Mouse (Mus musculus): ENCODE results near the gene Ssr3. TPM values are rescaled to one million over a fixed set of nuclear protein-coding genes. Genes with fewer than 3 reads are reported as not detected.

Gene Ssr3
- polyA plus RNA-seq, 1 experiment from 2014 or later = 228 TPM

DNA sequence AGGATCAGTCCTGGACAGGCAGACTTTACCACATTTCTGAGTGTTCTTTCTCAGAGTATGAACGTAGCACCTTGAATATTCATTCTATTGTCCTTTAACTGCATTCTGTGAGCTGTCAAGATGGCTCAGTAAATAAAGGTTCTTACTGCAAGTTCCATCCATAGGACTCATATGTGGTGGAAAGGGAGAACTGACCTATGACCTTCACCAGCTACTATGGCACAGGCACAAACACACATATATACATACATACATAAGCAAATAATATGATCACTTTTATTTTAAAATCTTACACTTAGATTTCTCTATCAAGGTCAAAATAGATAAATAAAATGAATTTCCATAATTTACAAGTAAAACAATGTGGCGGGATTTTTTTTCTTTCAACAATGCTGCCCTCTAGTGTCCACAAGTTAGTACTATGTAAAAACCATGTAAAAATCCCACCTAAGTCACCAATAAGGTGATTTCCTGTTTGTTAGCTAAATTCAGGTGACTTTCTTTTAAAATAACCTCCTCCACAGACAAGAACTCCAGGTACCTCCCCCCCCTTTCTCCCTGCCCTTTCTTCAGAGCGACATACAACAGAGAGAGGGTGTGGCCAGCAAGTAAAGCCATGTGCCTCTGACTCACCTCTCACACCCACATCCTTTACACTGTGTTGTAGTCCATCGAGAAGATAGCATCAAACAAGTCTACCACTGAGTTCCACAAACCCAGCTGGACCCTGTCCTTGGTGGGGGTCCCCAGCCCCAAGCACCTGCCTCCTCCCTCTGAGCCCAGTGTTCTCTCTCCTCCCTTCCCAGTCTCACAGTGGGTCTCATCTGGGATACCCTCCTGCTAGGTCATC is 39.9 kb downstream of the Ssr3 start:
- no peak overlapping the region for H3K9ac ChIP-seq (ENCODE audit: low read depth, low read length)
- H3K27me3 ChIP-seq (replicated peaks; ENCODE audit: control insufficient read depth, insufficient read depth, low read length) = no peaks in the 10 kb centered on the region
- no peak overlapping the region for H3K4me2 ChIP-seq
- H3K36me3 ChIP-seq (ENCODE audit: control insufficient read depth, insufficient read depth, low read length) = no peaks in the 10 kb centered on the region
- no peak for ATAC-seq (replicated peaks; ENCODE audit: low FRiP score)
- no peak overlapping the region for H3K27ac ChIP-seq (ENCODE audit: low read depth, low read length)
- 43% methylated on average over 4 of the region's 4 CpGs for WGBS
- H3K4me1 ChIP-seq (replicated peaks; ENCODE audit: control insufficient read depth, insufficient read depth, low read length) = no peaks in the 10 kb centered on the region; the same call in 1 of the 2 replicates
- DNase-seq (ENCODE audit: low spot score) = no peak
- H3K4me3 ChIP-seq (ENCODE audit: low read depth, low read length) = no peak overlapping the region
- no peaks in the 10 kb centered on the region for H3K9me3 ChIP-seq (ENCODE audit: control insufficient read depth, low read length)

DNA sequence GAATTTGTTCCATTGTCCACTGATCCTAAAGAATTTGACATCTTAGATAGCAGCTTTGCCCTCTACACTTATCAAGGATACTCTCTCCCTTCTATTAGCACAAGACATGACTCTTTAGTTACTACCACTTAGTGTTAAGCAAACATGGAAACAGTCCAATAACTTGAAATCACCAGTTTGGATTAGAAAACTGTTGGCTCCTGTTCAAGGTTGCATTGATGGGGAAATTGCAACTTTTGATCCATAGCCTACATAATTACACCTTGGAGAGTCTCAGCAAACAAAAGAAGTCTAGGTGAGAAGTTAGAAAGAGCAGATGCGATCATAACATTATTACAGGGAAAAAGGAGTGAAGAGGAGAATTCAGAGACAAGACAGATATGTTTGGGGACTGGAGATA is 46.2 kb downstream of the Ssr3 start:
- H3K27ac ChIP-seq (ENCODE audit: low read depth, low read length) = no peak overlapping the region
- H3K9me3 ChIP-seq (ENCODE audit: control insufficient read depth, low read length) = no peaks in the 10 kb centered on the region
- no peaks in the 10 kb centered on the region for H3K27me3 ChIP-seq (replicated peaks; ENCODE audit: control insufficient read depth, insufficient read depth, low read length)
- no peak for ATAC-seq (replicated peaks; ENCODE audit: low FRiP score)
- no peak for DNase-seq (ENCODE audit: low spot score)
- H3K4me3 ChIP-seq (ENCODE audit: low read depth, low read length) = no peak overlapping the region
- no peaks in the 10 kb centered on the region for H3K4me1 ChIP-seq (replicated peaks; ENCODE audit: control insufficient read depth, insufficient read depth, low read length)
- H3K9ac ChIP-seq (ENCODE audit: low read depth, low read length) = no peak overlapping the region
- WGBS = 84% methylated on average over 1 of the region's 1 CpGs
- no peaks in the 10 kb centered on the region for H3K36me3 ChIP-seq (ENCODE audit: control insufficient read depth, insufficient read depth, low read length)
- no peak overlapping the region for H3K4me2 ChIP-seq

DNA sequence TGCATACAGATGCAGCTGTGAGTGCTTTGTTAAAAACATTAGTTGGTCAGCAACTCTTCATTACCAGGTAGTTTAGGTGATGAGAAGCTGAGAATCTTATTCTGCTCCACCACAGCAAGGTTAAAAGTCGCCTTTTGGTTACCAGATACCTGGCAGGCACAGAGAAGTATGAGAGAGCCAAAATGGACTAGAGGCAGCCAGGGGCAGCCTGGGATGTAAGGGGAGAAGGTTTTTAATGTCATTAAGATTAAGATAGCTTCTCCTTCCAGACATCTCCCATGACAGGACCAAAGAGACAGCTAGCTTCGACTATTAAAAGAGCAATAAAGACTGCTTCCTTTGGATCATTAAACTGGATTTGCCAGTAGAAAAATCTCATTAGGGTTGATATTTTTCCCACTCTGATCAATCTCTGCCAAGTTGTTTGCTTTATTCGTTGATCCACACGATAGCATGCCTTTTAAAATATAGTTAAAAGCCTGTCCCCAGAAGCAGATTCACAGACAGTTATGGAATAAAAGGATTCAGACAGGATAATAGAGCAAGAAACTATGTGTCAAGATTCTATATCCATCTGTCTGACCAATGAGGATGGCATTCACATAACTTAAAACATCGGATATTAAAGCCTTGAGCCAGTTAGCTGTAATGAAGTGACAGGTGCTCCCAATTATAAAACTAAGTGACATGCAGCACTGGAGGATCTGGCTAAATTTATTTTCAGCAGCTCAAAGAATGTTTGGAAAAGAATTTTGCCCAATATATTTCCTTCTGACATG is 52.1 kb downstream of the Ssr3 start:
- H3K4me2 ChIP-seq = no peak overlapping the region
- WGBS = 80% methylated on average over 5 of the region's 5 CpGs

DNA sequence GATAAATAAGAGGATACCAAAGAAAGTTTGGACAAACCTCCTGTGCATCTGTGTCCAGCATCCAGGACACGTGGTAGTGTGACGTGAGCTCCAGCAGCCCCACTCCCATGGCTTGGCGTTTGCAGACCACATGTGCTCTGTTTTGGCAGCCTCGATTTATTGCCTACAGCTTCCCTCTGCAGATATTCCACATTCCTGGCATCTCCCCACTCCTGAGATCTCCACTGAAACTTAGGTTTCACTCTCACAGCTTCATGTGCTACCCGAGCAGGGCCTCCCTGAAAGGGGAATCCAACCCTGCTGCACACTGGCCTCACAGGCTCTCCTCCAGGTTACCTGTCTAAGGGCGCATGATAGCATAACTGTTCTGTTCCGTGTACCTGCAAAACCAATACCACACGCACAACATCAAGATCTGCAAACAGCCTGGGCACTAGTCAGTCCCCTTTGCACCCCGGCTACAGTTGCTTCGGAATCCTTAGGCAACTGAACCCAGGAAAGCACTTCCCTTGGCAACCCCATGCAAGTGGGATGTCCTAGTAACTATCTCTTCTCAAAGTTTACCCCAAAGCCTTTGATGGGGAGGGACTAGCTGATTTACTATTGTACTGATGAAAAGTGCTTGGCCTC is 54.5 kb downstream of the Ssr3 start:
- no peak overlapping the region for H3K4me3 ChIP-seq (ENCODE audit: low read depth, low read length)
- no peak for DNase-seq (ENCODE audit: low spot score)

More for the DNA sequence above, 52.1 kb downstream of the Ssr3 start:
- H3K4me1 ChIP-seq (replicated peaks; ENCODE audit: control insufficient read depth, insufficient read depth, low read length) = no peaks in the 10 kb centered on the region
- no peak overlapping the region for H3K9ac ChIP-seq (ENCODE audit: low read depth, low read length)
- H3K4me3 ChIP-seq (ENCODE audit: low read depth, low read length) = no peak overlapping the region
- H3K9me3 ChIP-seq (ENCODE audit: control insufficient read depth, low read length) = no peaks in the 10 kb centered on the region
- no peak overlapping the region for H3K27ac ChIP-seq (ENCODE audit: low read depth, low read length)
- ATAC-seq (replicated peaks; ENCODE audit: low FRiP score) (no peak), DNase-seq (ENCODE audit: low spot score) (no peak)
- no peaks in the 10 kb centered on the region for H3K36me3 ChIP-seq (ENCODE audit: control insufficient read depth, insufficient read depth, low read length)
- no peaks in the 10 kb centered on the region for H3K27me3 ChIP-seq (replicated peaks; ENCODE audit: control insufficient read depth, insufficient read depth, low read length)

More for the DNA sequence above, 54.5 kb downstream of the Ssr3 start:
- no peaks in the 10 kb centered on the region for H3K9me3 ChIP-seq (ENCODE audit: control insufficient read depth, low read length)
- H3K27me3 ChIP-seq (replicated peaks; ENCODE audit: control insufficient read depth, insufficient read depth, low read length) = no peaks in the 10 kb centered on the region
- no peak for ATAC-seq (replicated peaks; ENCODE audit: low FRiP score)
- no peak overlapping the region for H3K4me2 ChIP-seq
- no peak overlapping the region for H3K27ac ChIP-seq (ENCODE audit: low read depth, low read length)
- WGBS = 73% methylated on average over 10 of the region's 10 CpGs
- H3K9ac ChIP-seq (ENCODE audit: low read depth, low read length) = no peak overlapping the region
- H3K4me1 ChIP-seq (replicated peaks; ENCODE audit: control insufficient read depth, insufficient read depth, low read length) = no peaks in the 10 kb centered on the region
- no peaks in the 10 kb centered on the region for H3K36me3 ChIP-seq (ENCODE audit: control insufficient read depth, insufficient read depth, low read length)

Other genes starting within 250 kb of the Ssr3 start
- 18.0 and 20.9 TPM in 2 replicates for gene Tiparp, start 135.8 kb upstream of the Ssr3 start, polyA plus RNA-seq (2014; fragmentation: Nextera tagmentation; extraction: Ambion mirVana)

Data from liver, embryonic 11.5 days (tissue).